ENCODE assay signal across 11 mouse cellular contexts in the genomic region with DNA sequence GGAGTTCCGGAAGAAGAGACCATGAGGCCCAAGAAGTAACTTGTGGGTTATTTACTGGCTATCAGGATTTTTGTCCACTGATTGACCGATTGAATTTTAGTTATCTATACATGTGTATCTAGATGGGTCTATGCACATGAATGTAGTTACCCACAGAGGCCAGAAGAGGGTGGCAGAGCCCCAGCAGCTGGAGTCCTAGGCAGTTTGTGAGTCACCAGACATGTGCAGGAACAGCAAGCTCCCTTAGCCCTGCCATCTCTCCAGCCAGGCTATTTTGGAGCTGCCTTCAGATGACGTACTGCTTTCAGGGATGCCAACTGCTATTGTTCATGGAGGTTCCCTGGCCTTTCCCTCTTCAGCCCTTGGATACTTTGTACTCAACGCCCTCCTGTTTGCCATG. TPM values are rescaled to one million over a fixed set of nuclear protein-coding genes. Genes with fewer than 3 reads are reported as not detected.
DNase-seq lines count a peak whose midpoint lies in the region; ATAC-seq and TF ChIP-seq lines count a peak whose summit lies in the region.
"Had no signal": no experiment of that assay in that cellular context is flagged by ENCODE, and none has a peak within 500 bp of the region (broad histone marks: within the 10 kb centered on the region; RNA-seq: fewer than 3 reads in every experiment).

No protein-coding gene starts in this region.

- TF ChIP-seq CTCF in lung, embryonic 14.5 days (IDR thresholded peaks at IDR 0.05; ENCODE audit: low read depth): peak; percentile 59
- TF ChIP-seq CTCF in brain, embryonic 14.5 days (IDR thresholded peaks at IDR 0.05; ENCODE audit: borderline replicate concordance, extremely low read depth, insufficient read depth, insufficient read length): peak; percentile 48; the same call in 1 of the 2 replicates

- DNase-seq in cerebellum, postnatal 14 days: peak; percentile 57 to 69
- no peak for DNase-seq in cerebellum, adult 18-20 months
- DNase-seq in lung, embryonic 14.5 days: peak; percentile 54
- DNase-seq in lung, postnatal 4 days: no peak
- DNase-seq in brain, embryonic 14.5 days (ENCODE audit: low read depth): peak; percentile 19
- peak; percentile 51 to 61 for DNase-seq in kidney, postnatal 4 days
- no peak for DNase-seq in cerebellum, adult 9-10 months

- H3K9ac ChIP-seq in lung, embryonic 14.5 days: no peak overlapping the region
- H3K9ac ChIP-seq: lung, embryonic 15.5 days had no signal

- H3K4me2 ChIP-seq in lung, embryonic 14.5 days: no peak overlapping the region
- H3K4me2 ChIP-seq: lung, embryonic 15.5 days had no signal

- WGBS in lung, embryonic 14.5 days: 83% methylated on average over 4 of the region's 4 CpGs

- H3K9me3 ChIP-seq in lung, embryonic 14.5 days (ENCODE audit: low read depth, low read length): no peaks in the 10 kb centered on the region
- H3K9me3 ChIP-seq: lung, embryonic 15.5 days had no signal

- H3K27ac ChIP-seq in lung, embryonic 14.5 days (ENCODE audit: low read depth): no peak overlapping the region
- H3K27ac ChIP-seq: lung, embryonic 15.5 days had no signal

- H3K36me3 ChIP-seq in lung, embryonic 14.5 days (ENCODE audit: insufficient read depth): no peaks in the 10 kb centered on the region
- H3K36me3 ChIP-seq: lung, embryonic 15.5 days had no signal

- TF ChIP-seq POLR2A in brain, embryonic 14.5 days (IDR thresholded peaks at IDR 0.05; ENCODE audit: borderline replicate concordance, extremely low read depth, insufficient read depth, insufficient read length, poor library complexity, severe bottlenecking): no peak

- no peaks in the 10 kb centered on the region; the same call in 1 of the 2 replicates for H3K4me1 ChIP-seq in lung, embryonic 14.5 days (ENCODE audit: insufficient read depth)

- H3K27me3 ChIP-seq in lung, embryonic 14.5 days (ENCODE audit: insufficient read depth, low read length): 0 out of 2 replicates have a peak, but pooled peaks cover 4% of the 10 kb centered on the region

- no peak for ATAC-seq in lung, embryonic 14.5 days (ENCODE audit: insufficient read depth)
- ATAC-seq in inflammation-experienced regulatory T-cells, adult 6 months: no peak

- H3K4me3 ChIP-seq in lung, embryonic 14.5 days (ENCODE audit: low read depth, low read length): no peak overlapping the region
- H3K4me3 ChIP-seq: lung, embryonic 15.5 days had no signal

RNA-seq across cellular contexts. Expression of gene Dlec1, which starts 5.3 kb away (rescaled TPM):
- polyA plus RNA-seq in lung, embryonic 14.5 days (2014; fragmentation: Nextera tagmentation; extraction: Ambion mirVana): 1.0 and 1.1 TPM in 2 replicates
- polyA plus RNA-seq in brain, embryonic 14.5 days (2012; rRNA removed): 0.92 and 2.2 TPM in 2 replicates
- under 1 TPM in 2 of 3 experiments, not detected in 1; 0.15 to 0.34 TPM for polyA plus RNA-seq in inflammation-experienced regulatory T-cells, adult 6 months (2017; shearing (Covaris generic))

RNA-seq across cellular contexts. Expression of gene Plcd1, which starts 14.3 kb away (rescaled TPM):
- polyA plus RNA-seq in lung, embryonic 14.5 days (2014; fragmentation: Nextera tagmentation; extraction: Ambion mirVana): 13.2 and 14.9 TPM in 2 replicates
- 20.4 and 25.0 TPM in 2 replicates for polyA plus RNA-seq in brain, embryonic 14.5 days (2012; rRNA removed)
- polyA plus RNA-seq in inflammation-experienced regulatory T-cells, adult 6 months (2017; shearing (Covaris generic)): 1 to 10 TPM in 2 of 3 experiments, under 1 TPM in 1; 0.34 to 1.9 (median 1.8) TPM

RNA-seq across cellular contexts. Expression of gene Acaa1b, which starts 49.3 kb away (rescaled TPM):
- 0.92 and 0.95 TPM in 2 replicates for polyA plus RNA-seq in lung, embryonic 14.5 days (2014; fragmentation: Nextera tagmentation; extraction: Ambion mirVana)
- polyA plus RNA-seq in brain, embryonic 14.5 days (2012; rRNA removed): 1.4 and 2.1 TPM in 2 replicates
- not detected for polyA plus RNA-seq in inflammation-experienced regulatory T-cells, adult 6 months (2017; shearing (Covaris generic))

RNA-seq across cellular contexts. Expression of gene Gm47289, which starts 51.4 kb away (rescaled TPM):
- not detected in 2 replicates for polyA plus RNA-seq in lung, embryonic 14.5 days (2014; fragmentation: Nextera tagmentation; extraction: Ambion mirVana)
- not detected in 2 replicates for polyA plus RNA-seq in brain, embryonic 14.5 days (2012; rRNA removed)
- polyA plus RNA-seq in inflammation-experienced regulatory T-cells, adult 6 months (2017; shearing (Covaris generic)): not detected
- polyA plus RNA-seq: heart, embryonic 16.5 days; lung, embryonic 15.5 days; spleen, adult 2 months had no signal

RNA-seq across cellular contexts. Expression of gene Vill, which starts 55.0 kb away (rescaled TPM):
- polyA plus RNA-seq in lung, embryonic 14.5 days (2014; fragmentation: Nextera tagmentation; extraction: Ambion mirVana): 35.6 and 36.7 TPM in 2 replicates
- polyA plus RNA-seq in brain, embryonic 14.5 days (2012; rRNA removed): 5.0 and 6.5 TPM in 2 replicates
- polyA plus RNA-seq in inflammation-experienced regulatory T-cells, adult 6 months (2017; shearing (Covaris generic)): 10 to 100 TPM; 17.6 to 20.9 (median 17.8) TPM

Comparison
In these comparisons a context has a peak if more than half of its experiments do, and no peak if none do; other contexts are left out.
1. DNase-seq: peak in cerebellum, postnatal 14 days (2 of 2), lung, embryonic 14.5 days (single experiment), brain, embryonic 14.5 days (single experiment) and kidney, postnatal 4 days (2 of 2); none in cerebellum, adult 18-20 months (0 of 2), lung, postnatal 4 days (0 of 2) and cerebellum, adult 9-10 months (single experiment).